Mouse (Mus musculus): ENCODE results near the gene Evpl.
"Not testable (repeated sequence)": the region's sequence is repeated elsewhere in the genome, so short reads cannot be mapped to it uniquely, and the experiment has no call there.

The Evpl gene

GRCm38 (mm10) chr11:116237742-116238395 is at the start of gene Evpl:
Evpl (minus strand) TSS chr11:116238077.
- DNase-seq (ENCODE audit: low spot score): peak; percentile 79

- DNase-seq (ENCODE audit: low spot score): no peak
Observed at GRCm38 (mm10) chr11:116287351-116287750, 49.5 kb upstream of the Evpl start.

- no peak for DNase-seq (ENCODE audit: low spot score)
Observed at GRCm38 (mm10) chr11:116285770-116286191, 47.9 kb upstream of the Evpl start.

- no peak for DNase-seq (ENCODE audit: low spot score)
Observed at GRCm38 (mm10) chr11:116283982-116284381, 46.1 kb upstream of the Evpl start.

GRCm38 (mm10) chr11:116282912-116283521 is 45.1 kb upstream of the Evpl start:
- DNase-seq (ENCODE audit: low spot score): no peak

GRCm38 (mm10) chr11:116282089-116282488 is 44.2 kb upstream of the Evpl start:
- DNase-seq (ENCODE audit: low spot score): no peak

- no peak for DNase-seq (ENCODE audit: low spot score)
Observed at GRCm38 (mm10) chr11:116281671-116282070, 43.8 kb upstream of the Evpl start.

- no peak for DNase-seq (ENCODE audit: low spot score)
Observed at GRCm38 (mm10) chr11:116280751-116281663, 43.1 kb upstream of the Evpl start, which contains the start of gene Galr2. Galr2 (plus strand) TSS chr11:116280939.

GRCm38 (mm10) chr11:116277184-116277583 is 39.3 kb upstream of the Evpl start:
- not testable (repeated sequence) for DNase-seq (ENCODE audit: low spot score)

GRCm38 (mm10) chr11:116274045-116274666 is 36.3 kb upstream of the Evpl start, which contains the start of gene Srp68:
Srp68 (minus strand) TSS chr11:116274217.
- DNase-seq (ENCODE audit: low spot score): peak; percentile 89

GRCm38 (mm10) chr11:116273469-116274044 is 35.7 kb upstream of the Evpl start:
- DNase-seq (ENCODE audit: low spot score): no peak

- no peak for DNase-seq (ENCODE audit: low spot score)
Observed at GRCm38 (mm10) chr11:116272589-116273468, 35.0 kb upstream of the Evpl start.

- no peak for DNase-seq (ENCODE audit: low spot score)
Observed at GRCm38 (mm10) chr11:116269560-116269959, 31.7 kb upstream of the Evpl start.

- no peak for DNase-seq (ENCODE audit: low spot score)
Observed at GRCm38 (mm10) chr11:116268313-116268712, 30.4 kb upstream of the Evpl start.

GRCm38 (mm10) chr11:116267637-116268036 is 29.8 kb upstream of the Evpl start:
- DNase-seq (ENCODE audit: low spot score): no peak

- DNase-seq (ENCODE audit: low spot score): no peak
Observed at GRCm38 (mm10) chr11:116265850-116266249, 28.0 kb upstream of the Evpl start.

- DNase-seq (ENCODE audit: low spot score): no peak
Observed at GRCm38 (mm10) chr11:116265352-116265751, 27.5 kb upstream of the Evpl start.

GRCm38 (mm10) chr11:116260259-116260658 is 22.4 kb upstream of the Evpl start:
- peak; percentile 58 for DNase-seq (ENCODE audit: low spot score)

- DNase-seq (ENCODE audit: low spot score): no peak
Observed at GRCm38 (mm10) chr11:116259461-116259860, 21.6 kb upstream of the Evpl start.

- no peak for DNase-seq (ENCODE audit: low spot score)
Observed at GRCm38 (mm10) chr11:116255982-116256675, 18.3 kb upstream of the Evpl start.
